Mouse (Mus musculus): ENCODE measurements at regions not wholly inside any gene's neighbourhood (a gene's known extent, or its start where the extent isn't known, plus 50 kb on each side); places are given as distances from the start of the nearest gene placed in this dataset.

GRCm38 (mm10) chr19:24622776-24623175, 51.0 kb upstream of the Tmem252 start:
- ATAC-seq (ENCODE audit: low FRiP score) = no peak
- no peaks in the 10 kb centered on the region for H3K36me3 ChIP-seq (replicated peaks; ENCODE audit: control insufficient read depth, insufficient read depth)

GRCm38 (mm10) chr19:24622309-24622708, 51.5 kb upstream of the Tmem252 start:
- no peak overlapping the region for H3K4me2 ChIP-seq (replicated peaks)
- no peaks in the 10 kb centered on the region for H3K9me3 ChIP-seq (ENCODE audit: control insufficient read depth, low read length)
- H3K27me3 ChIP-seq (ENCODE audit: control insufficient read depth, insufficient read depth, low read length) = no peaks in the 10 kb centered on the region
- no peak overlapping the region for H3K9ac ChIP-seq
- H3K27ac ChIP-seq = no peak overlapping the region
- H3K4me3 ChIP-seq (replicated peaks; ENCODE audit: low read length) = no peak overlapping the region
- DNase-seq (ENCODE audit: low spot score) (no peak), ATAC-seq (ENCODE audit: low FRiP score) (no peak)
- 77% methylated on average over 4 of the region's 4 CpGs for WGBS
- no peaks in the 10 kb centered on the region for H3K36me3 ChIP-seq (replicated peaks; ENCODE audit: control insufficient read depth, insufficient read depth)
- no peaks in the 10 kb centered on the region for H3K4me1 ChIP-seq (replicated peaks; ENCODE audit: control insufficient read depth, insufficient read depth, low read length)

More at GRCm38 (mm10) chr19:24622776-24623175, 51.0 kb upstream of the Tmem252 start:
- Histone ChIP-seq H3K4me2 (replicated peaks) (no peak overlapping the region), H3K4me1 (replicated peaks; ENCODE audit: control insufficient read depth, insufficient read depth, low read length) (no peaks in the 10 kb centered on the region), H3K9ac (no peak overlapping the region), H3K27me3 (ENCODE audit: control insufficient read depth, insufficient read depth, low read length) (no peaks in the 10 kb centered on the region), H3K27ac (no peak overlapping the region), H3K4me3 (replicated peaks; ENCODE audit: low read length) (no peak overlapping the region), H3K9me3 (ENCODE audit: control insufficient read depth, low read length) (no peaks in the 10 kb centered on the region)
- 95% methylated on average over 9 of the region's 9 CpGs for WGBS
- DNase-seq (ENCODE audit: low spot score) = no peak

GRCm38 (mm10) chr19:24621610-24622220, 52.1 kb upstream of the Tmem252 start:
- Histone ChIP-seq H3K9me3 (ENCODE audit: control insufficient read depth, low read length) (no peaks in the 10 kb centered on the region), H3K4me1 (replicated peaks; ENCODE audit: control insufficient read depth, insufficient read depth, low read length) (no peaks in the 10 kb centered on the region), H3K4me3 (replicated peaks; ENCODE audit: low read length) (no peak overlapping the region), H3K27me3 (ENCODE audit: control insufficient read depth, insufficient read depth, low read length) (no peaks in the 10 kb centered on the region), H3K27ac (no peak overlapping the region), H3K4me2 (replicated peaks) (no peak overlapping the region), H3K9ac (no peak overlapping the region), H3K36me3 (replicated peaks; ENCODE audit: control insufficient read depth, insufficient read depth) (no peaks in the 10 kb centered on the region)
- 34% methylated on average over 8 of the region's 8 CpGs for WGBS
- DNase-seq (ENCODE audit: low spot score) = peak; percentile 86
- ATAC-seq (ENCODE audit: low FRiP score) = peak; percentile 70

DNA sequence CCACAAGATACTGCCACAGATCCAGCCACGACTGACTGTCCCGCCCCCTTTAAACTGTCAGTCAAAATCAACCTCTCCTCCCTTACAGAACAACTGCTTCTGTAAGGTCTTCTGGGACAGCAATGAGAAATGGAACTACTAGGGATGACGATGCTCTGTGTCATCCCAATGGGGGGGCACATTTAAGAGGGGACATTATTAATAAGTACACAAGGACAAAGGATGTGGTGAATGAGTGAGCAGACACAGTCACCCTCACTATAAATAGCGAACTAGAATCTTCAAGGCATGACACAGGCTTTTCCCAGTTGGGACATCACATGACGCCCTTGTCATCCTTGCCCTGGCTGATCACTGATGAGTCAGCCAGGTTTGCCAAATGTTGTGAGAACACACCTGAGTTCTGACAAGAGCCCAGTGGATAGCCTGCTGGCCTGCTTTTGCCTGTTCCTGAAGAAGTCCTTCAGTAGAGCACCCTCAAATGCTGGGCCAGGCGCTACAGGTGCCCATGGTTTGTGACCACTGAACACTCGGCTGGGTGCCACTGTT, 58.0 kb upstream of the Tmem252 start:
- DNase-seq (ENCODE audit: low spot score) = no peak
- Histone ChIP-seq H3K9me3 (ENCODE audit: control insufficient read depth, low read length) (no peaks in the 10 kb centered on the region), H3K4me1 (replicated peaks; ENCODE audit: control insufficient read depth, insufficient read depth, low read length) (no peaks in the 10 kb centered on the region), H3K4me2 (replicated peaks) (no peak overlapping the region), H3K27ac (no peak overlapping the region), H3K27me3 (ENCODE audit: control insufficient read depth, insufficient read depth, low read length) (no peaks in the 10 kb centered on the region), H3K9ac (no peak overlapping the region), H3K4me3 (replicated peaks; ENCODE audit: low read length) (no peak overlapping the region), H3K36me3 (replicated peaks; ENCODE audit: control insufficient read depth, insufficient read depth) (no peaks in the 10 kb centered on the region)
- no peak for ATAC-seq (ENCODE audit: low FRiP score)
- WGBS = 86% methylated on average over 7 of the region's 7 CpGs

GRCm38 (mm10) chr19:24607884-24608283, 52.2 kb upstream of the Pip5k1b start:
- ATAC-seq (ENCODE audit: low FRiP score) = no peak
- Histone ChIP-seq H3K4me2 (replicated peaks) (no peak overlapping the region), H3K4me3 (replicated peaks; ENCODE audit: low read length) (no peak overlapping the region), H3K36me3 (replicated peaks; ENCODE audit: control insufficient read depth, insufficient read depth) (no peaks in the 10 kb centered on the region), H3K9ac (no peak overlapping the region), H3K4me1 (replicated peaks; ENCODE audit: control insufficient read depth, insufficient read depth, low read length) (no peaks in the 10 kb centered on the region), H3K27ac (no peak overlapping the region), H3K9me3 (ENCODE audit: control insufficient read depth, low read length) (no peaks in the 10 kb centered on the region; the same call in 1 of the 2 replicates), H3K27me3 (ENCODE audit: control insufficient read depth, insufficient read depth, low read length) (no peaks in the 10 kb centered on the region)
- 78% methylated on average over 3 of the region's 3 CpGs for WGBS
- no peak for DNase-seq (ENCODE audit: low spot score)

DNA sequence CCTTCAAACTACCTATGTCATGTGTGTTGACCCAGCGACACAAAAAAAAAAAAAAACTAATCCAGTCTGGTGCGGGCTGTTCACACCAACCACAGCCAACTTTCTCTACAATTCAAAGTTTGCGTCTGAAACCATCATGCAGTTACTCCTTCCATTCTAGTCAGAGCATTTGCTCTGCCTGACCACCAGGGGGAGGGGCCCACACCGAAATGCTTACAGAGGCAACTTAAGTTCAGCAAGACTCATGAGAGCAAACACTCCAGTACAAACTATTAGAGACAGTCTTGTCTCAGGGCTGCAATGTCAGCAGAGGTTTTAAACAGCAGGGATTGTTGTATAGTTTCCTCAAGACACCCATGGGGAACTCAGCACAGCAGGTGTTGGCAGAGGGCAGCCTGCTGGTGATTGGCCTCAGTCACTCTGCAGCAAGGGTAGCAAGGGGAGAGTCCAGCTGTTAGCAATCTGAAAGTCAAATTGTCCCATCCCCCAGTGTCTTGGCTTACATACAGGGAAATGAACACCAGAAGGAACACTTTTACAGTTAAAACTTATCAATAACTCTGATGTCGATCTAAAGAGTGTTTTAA, 50.8 kb upstream of the Pip5k1b start:
- no peak overlapping the region for H3K27ac ChIP-seq
- WGBS = 83% methylated on average over 5 of the region's 5 CpGs
- no peak for DNase-seq (ENCODE audit: low spot score)
- ATAC-seq (ENCODE audit: low FRiP score) = no peak
- no peaks in the 10 kb centered on the region for H3K4me1 ChIP-seq (replicated peaks; ENCODE audit: control insufficient read depth, insufficient read depth, low read length)
- no peak overlapping the region for H3K9ac ChIP-seq
- no peak overlapping the region for H3K4me2 ChIP-seq (replicated peaks)
- no peaks in the 10 kb centered on the region; the same call in 1 of the 2 replicates for H3K9me3 ChIP-seq (ENCODE audit: control insufficient read depth, low read length)
- H3K4me3 ChIP-seq (replicated peaks; ENCODE audit: low read length) = no peak overlapping the region
- no peaks in the 10 kb centered on the region for H3K27me3 ChIP-seq (ENCODE audit: control insufficient read depth, insufficient read depth, low read length)
- H3K36me3 ChIP-seq (replicated peaks; ENCODE audit: control insufficient read depth, insufficient read depth) = no peaks in the 10 kb centered on the region
